Mouse (Mus musculus) gastrocnemius, postnatal 14 days (tissue): ENCODE results near the gene Mpig6b. TPM values are rescaled to one million over a fixed set of nuclear protein-coding genes. Genes with fewer than 3 reads are reported as not detected.
"Not testable (repeated sequence)": the region's sequence is repeated elsewhere in the genome, so short reads cannot be mapped to it uniquely, and the experiment has no call there.

ENCODE experiments used
- DNase-seq: peaks from one replicate; pipeline ENCODE4 v3.0.0; 2021; ENCODE audit warnings: mixed read lengths
- intact Hi-C: fragments of 180-260 bp; cut with DNase I; formaldehyde crosslinking; loops from one replicate; pipeline ENCODE4 v1.15.1; 2025; ENCODE audit warnings: low total_unique reads
- total RNA-seq, 2 experiments: library from RNA; stranded (reverse); gene quantifications; 2 replicates each; pipeline ENCODE4 v1.2.3; 2021

The Mpig6b gene
- total RNA-seq, 2 experiments from 2014 or later: not detected

DNA sequence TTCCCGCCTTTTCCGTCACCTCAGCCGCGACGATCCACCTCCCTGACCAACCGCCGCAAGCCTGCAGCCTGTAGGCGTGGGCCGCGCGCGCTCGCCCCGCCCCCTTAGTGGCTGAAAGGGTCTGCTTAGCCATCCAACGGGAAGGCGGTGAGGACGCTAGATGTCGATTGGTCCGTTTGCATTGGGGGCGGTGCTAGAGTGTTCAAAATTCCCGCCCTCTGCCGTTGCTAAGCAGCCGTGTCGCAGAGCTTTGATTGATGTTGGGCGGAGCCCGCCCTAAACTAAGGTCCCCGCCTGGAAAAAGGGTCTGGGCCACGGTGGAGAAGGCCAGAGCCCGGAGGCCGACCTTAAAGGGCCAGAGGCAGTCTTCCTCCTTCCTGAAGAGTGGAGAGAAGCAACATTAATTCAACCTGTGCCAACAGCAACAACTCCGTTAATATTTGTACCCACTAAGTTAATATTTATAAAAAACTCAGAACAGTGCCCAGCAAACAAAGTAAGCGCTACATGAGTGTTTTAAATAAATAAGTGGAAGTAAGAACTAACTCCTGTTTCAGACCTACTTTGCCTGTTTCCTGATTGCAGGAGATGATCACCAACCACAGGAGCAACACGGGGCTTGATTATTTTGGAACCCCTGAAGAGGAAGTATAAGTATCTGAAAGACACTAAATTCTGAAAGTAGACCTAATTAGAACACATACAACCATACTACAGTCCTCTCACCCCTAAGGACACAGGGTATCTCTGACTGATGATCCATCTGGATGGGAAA is 19.1 kb downstream of the Mpig6b start, which contains the start of gene Msh5:
Gene Msh5 (minus strand): TSS at position 65 of the 775 bp plus-strand sequence.
- intact Hi-C loops: no loop called here
- DNase-seq: peak; percentile 96

DNA sequence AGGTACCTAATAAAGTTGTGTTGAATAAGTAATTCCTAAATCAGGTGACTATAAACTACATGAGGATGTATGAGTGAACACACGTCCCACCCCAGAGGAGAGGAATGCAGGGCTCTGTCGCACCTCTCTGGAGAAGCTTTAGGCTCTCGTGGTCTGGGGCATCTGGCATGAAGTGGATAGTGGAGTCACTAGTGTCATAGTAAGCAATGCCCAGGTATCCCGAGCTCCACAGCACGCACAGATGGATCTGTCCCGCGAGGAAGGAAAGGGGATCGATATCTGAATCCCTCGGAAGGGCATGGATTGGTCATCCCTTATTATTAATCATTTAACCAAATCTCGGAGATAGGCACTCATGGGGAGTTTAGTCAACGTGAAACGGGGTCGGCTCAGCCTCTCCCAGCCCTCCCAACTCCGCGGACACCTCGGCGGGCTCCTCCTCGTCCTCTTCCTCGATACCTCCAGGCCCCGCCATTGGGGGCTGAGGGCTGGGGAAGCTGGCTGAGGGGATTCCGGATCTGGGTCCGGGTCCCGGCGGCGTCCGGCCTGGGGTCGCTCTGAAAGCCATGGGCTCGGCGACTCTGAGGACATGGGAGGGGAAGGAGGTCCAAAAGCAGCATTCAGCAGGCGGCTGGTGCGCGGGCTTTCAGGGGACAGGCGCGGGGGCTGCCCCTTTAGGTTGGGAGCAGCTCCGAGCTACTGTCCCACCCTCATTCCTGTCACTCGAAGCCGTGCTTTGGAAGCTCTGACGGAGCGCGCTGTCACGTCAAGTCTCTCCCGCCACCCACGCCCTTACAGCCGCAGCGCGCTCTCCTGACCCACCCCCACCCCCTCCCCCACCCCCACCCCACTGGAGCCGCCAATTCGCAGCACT is 19.9 kb downstream of the Mpig6b start:
- no peak for DNase-seq
- intact Hi-C loops: no loop called here

GRCm38 (mm10) chr17:35044904-35045806 is 20.8 kb downstream of the Mpig6b start:
- no peak for DNase-seq
- intact Hi-C loops: no loop called here

DNA sequence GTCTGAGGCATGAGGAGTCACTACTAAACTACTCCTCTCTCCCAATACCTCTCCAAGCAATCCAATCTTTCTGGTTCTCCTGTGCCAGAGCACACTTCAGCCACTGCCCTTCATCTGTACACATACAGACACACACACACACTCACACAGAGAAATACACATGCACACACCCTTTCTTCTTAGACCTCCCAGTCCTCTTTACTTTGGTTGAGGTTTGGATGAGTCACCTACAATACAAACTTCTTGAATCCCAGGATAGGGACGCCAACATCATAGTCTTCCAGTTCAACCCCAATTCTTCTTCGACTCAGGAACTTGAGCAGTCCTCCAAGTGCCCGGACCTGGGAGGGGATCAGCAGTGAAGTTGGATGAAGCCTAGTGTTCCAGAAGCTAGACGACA is 22.2 kb downstream of the Mpig6b start:
- intact Hi-C loops: no loop called here

GRCm38 (mm10) chr17:35039121-35039873 is 26.7 kb downstream of the Mpig6b start:
- no peak for DNase-seq
- intact Hi-C loops: no loop called here

More for the DNA sequence above, 22.2 kb downstream of the Mpig6b start:
- DNase-seq: no peak

- DNase-seq: no peak
- intact Hi-C loops: no loop called here
Measured at GRCm38 (mm10) chr17:35034896-35035295, 31.1 kb downstream of the Mpig6b start.

DNA sequence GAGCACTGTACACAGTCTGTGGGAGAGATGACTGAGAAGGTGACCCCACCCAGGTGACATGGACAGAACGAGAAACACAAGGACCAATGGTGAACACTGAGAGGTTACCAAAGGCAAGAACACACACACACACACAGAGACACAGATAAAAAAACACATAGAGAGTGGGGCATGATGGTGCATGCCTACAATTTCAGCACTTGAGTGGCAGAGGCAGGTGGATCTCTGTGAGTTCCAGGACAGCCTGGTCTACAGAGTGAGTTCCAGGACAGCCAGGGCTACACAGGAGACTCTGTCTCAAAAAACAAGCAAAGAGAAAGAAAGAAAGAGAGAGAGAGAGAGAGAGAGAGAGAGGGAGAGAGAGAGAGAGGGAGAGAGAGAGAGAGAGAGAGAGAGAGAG is 32.3 kb downstream of the Mpig6b start:
- DNase-seq, intact Hi-C loops: not testable (repeated sequence)

DNA sequence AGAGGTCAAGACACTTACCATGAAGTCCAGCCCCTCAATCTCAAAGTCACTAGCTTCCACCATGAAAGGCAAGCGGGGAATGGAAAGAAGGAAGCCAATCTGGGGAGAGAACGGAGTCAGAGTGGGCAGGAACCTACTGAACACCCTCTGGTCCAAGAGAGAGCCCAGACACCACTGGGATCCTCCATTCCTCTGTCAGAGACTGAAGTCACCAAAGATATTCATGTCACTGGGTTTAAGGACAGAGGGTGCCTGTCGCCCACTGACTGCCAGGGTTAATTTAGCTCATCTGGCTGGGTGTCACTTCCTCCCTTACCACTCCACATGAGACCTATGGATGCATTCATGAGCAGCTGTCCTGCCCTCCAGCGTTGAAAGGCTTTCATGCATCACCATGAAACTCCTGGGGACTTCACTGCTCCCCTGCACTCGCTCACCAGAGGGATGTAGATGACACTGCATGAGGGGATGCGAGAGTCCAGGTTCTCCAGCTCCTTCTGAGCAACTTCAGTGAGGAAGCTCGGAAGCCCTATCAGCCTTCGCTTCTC is 33.6 kb downstream of the Mpig6b start:
- intact Hi-C loops: no loop called here

DNA sequence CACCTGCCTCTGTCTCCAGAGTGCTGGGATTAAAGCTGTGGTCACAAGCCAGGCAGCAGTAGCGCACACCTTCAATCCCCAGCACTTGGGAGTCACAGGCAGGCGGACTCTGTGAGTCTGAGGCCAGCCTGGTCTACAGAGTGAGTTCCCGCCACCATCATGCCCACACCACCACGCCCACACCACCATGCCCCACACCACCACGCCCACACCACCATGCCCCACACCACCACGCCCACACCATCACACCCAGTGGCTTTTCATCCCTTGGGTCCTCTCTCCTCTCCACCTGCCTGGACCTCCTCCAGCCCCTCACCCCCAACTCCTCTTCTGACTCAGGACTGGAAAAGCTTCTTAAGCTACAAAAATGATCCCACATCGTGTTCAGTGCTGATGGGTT is 34.1 kb downstream of the Mpig6b start:
- DNase-seq: no peak
- intact Hi-C loops: no loop called here

More for the DNA sequence above, 33.6 kb downstream of the Mpig6b start:
- DNase-seq: no peak

DNA sequence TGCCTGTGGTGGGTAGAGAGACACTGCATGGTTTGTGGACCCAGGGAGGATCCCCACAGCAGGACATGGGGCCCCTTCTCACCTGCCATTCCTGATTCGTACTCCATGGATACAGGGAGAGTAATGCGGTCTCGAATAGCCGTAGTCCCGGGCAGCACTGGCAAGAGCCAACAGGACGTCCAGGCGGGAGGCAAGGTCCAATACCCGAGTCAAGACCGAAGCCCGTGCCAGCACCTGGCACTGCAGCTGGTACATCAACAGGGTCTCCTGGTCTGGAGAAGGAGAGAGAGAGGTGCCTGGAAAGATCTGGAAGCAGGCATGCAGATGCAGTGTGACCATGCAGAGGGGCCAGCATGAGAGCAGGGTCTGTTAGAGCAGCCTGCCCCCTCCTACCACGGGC is 34.7 kb downstream of the Mpig6b start:
- DNase-seq: no peak
- intact Hi-C loops: no loop called here

DNA sequence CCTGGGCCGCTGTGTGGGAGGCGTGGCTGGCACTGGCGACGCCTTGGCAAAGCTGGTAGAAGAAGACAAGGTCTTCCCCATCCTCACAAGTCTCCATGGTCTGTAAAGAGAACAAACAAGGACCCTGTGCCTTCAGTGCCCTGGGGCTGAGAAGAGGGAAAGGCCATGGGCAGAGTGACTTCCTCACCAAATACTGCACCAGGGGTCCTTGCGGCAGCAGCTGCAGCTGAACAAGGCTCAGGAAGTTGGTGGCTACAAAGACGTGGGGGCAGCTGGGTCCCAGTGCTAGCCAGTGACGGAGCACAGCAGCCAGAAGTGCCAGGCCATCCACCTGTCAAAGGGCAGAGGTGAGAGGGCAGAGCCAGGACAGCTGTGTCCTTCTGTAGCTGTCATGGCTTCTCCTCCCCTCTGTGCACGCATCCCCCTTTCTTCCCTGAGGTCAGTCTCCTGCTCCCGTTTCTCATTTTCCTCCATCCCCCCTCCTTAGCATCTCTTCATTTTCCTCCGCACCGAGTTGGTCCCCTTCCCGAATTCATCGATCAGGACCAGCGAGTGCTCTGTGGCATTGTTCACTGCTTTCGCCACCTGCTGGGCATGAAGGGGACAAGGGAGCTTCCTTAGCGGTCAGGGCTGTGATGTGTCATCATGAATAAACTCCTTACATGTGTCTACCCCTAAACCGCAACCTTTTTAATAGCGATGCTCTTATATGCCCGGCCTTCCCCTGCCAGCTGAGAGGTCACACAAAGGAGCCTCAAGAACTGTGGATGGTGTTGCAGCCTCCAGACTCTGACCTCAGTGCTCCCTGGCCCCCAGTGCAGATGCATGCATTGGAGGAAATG is 36.1 kb downstream of the Mpig6b start:
- intact Hi-C loops: no loop called here
- no peak for DNase-seq

DNA sequence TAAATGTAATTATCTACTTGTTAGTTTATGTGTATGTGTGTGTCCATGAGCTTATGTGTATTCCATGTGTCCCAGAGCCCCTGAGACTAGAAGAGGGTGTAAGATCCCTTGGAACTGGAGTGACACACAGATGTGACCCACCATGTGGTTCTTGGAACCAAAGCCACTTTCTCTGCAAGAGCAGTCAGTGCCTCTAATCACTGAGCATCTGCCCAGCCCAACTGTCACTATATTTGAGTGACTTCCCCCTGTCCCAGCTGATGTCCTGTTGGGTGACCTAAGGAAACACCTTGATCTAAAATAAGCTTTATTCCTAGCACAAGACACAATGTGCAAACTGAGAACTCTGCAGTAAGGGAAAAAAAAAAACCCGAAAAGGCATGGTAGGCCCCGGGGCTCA is 37.7 kb downstream of the Mpig6b start:
- no peak for DNase-seq
- intact Hi-C loops: no loop called here

DNA sequence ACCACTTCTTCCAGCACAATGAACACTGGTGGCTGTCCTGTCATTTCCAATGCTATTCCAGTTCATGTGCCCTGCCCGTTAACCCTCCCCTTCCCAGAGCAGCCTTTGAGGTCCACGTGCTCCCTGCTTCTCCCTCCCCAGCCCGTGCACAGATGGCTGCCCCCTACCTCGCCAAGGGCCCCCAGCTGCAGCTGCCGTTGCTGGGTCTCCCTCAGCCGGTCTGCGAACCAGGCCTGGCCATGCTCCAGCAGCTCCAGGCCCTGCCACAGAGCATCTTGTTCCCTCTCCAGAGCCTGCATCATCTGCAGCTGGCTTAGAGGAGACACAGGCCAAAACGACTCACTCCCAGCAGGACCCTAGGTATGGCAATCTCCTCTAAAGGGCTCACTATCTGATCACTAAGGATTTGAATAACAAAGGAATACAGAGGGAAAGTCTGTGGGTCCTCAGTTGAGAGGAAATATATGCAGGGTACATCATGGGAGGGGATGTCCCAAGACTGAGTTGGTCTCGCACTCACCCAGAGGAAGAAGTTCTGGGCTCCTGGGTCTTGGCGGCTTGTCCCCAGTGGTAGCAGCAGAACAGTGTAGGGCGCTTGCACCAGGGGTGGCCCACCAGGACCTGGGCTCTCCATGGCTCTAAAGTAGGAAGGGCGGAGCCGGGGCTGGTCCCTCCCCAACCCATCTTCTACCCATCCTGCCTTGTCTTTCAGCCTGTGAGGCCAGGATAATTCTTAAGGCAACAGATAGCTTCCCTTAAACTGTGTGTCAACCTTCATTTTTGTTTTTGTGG is 38.5 kb downstream of the Mpig6b start, which contains the start of gene Sapcd1:
Gene Sapcd1 (minus strand): TSS at position 740 of the 792 bp plus-strand sequence.
- intact Hi-C loops: no loop called here
- peak; percentile 84 for DNase-seq

DNA sequence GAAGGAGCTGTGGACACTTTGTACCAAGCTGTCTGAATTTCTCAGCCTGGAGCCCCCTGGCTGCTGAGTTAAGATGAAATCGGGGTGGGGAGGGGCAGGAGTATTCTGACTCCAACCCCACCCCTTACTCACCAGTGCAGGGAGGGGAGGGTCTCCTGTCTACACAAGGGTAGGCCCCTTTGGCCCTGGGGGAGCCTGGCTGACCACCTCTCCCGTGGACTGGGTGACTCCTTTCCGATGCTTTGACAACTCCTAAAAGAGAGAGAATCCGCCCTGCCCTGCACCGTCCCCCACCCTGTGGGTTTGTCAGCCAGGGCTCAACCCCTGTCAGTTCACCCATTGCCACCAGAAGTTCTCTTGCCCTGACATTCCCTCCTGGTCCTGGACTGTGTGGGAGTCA is 39.8 kb downstream of the Mpig6b start:
- intact Hi-C loops: no loop called here

DNA sequence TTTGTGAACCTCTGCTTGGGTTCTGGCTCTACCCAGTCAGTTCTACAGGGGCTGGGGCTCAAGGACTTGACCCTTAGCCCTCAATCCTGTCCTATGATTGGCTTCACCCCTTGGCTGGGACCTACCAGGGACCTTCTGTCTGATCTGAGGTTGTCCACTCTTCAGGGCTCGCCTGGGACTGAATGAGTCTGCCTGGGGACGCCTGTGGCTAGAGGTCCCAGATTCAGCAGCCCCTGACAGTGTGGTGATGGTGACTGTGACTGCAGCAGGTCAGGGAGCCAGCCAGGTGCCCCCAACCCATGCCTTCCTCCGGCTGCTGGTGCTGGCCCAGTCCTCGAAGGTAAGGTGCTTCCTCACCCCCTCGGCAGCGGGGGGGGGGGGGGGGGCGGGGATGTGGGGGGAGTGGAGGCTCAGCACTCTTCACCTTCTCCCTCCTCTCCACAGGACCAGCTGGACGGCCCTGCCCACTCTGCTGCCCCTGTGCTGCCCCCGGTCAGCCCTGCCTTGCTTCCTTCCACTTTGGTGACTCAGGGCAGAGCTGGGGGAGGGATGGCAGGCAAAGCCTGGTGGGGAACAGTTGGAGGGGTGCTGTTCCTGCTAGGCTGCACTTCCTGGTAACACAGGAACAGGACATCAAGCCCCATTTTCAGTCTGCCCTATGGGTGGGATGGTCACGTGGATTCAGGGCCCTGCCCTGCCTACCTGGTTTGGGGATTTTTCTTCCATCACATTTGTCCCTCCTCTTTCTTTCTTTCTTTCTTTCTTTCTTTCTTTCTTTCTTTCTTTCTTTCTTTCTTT is 41.1 kb downstream of the Mpig6b start:
- intact Hi-C loops: no loop called here
- no peak for DNase-seq

More for the DNA sequence above, 39.8 kb downstream of the Mpig6b start:
- no peak for DNase-seq

DNA sequence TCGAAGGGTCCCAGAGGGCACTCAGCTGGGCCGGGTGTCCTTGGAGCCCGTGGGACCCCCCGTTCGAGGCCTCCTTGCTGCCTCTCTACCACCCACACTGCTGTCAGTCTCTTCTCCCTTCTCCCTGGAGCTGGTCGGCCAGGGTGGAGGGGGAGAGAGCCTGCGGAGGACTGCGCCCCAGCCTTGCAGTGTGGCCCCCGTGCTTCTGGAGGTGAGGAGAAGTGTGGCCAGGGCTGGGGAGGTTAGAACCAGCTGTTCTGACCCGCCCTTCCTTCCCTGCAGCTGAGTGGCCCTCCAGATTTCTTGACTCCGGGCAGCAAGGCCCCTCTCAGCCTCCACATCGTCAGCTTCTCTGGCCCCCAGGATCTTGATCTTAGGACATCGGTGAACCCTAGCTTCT is 41.7 kb downstream of the Mpig6b start:
- intact Hi-C loops: no loop called here
- DNase-seq: no peak
